Mouse (Mus musculus): ENCODE data around the gene Pheta1. TPM values are rescaled to one million over a fixed set of nuclear protein-coding genes. Genes with fewer than 3 reads are reported as not detected.
A peak's percentile ranks its signal among the peaks of the same experiment; 100 is the strongest.

Pheta1 gene
- polyA plus RNA-seq, 1 experiment = 6.7 TPM

- peaks cover 2% of the 10 kb centered on the region for H3K4me1 ChIP-seq (ENCODE audit: control insufficient read depth, insufficient read depth, low read length)
- H3K4me3 ChIP-seq (replicated peaks; ENCODE audit: control insufficient read depth, low read depth, low read length) = no peak overlapping the region
- TF ChIP-seq POLR2A (IDR thresholded peaks at IDR 0.05; ENCODE audit: borderline replicate concordance, control insufficient read depth, low read depth, low read length) (no peak), CTCF (IDR thresholded peaks at IDR 0.05; ENCODE audit: control insufficient read depth, insufficient read depth, low read length) (peak; percentile 63)
- WGBS = 67% methylated on average over 3 of the region's 3 CpGs
- H3K27ac ChIP-seq (ENCODE audit: control insufficient read depth, insufficient read depth, low read depth, low read length, poor library complexity) = no peak overlapping the region
Observed at GRCm38 (mm10) chr5:121815067-121815466, 33.7 kb upstream of the Pheta1 start.

GRCm38 (mm10) chr5:121815867-121816380 is 32.9 kb upstream of the Pheta1 start:
- H3K4me3 ChIP-seq (replicated peaks; ENCODE audit: control insufficient read depth, low read depth, low read length) = no peak overlapping the region
- no peak overlapping the region for H3K27ac ChIP-seq (ENCODE audit: control insufficient read depth, insufficient read depth, low read depth, low read length, poor library complexity)
- 85% methylated on average over 8 of the region's 8 CpGs for WGBS
- TF ChIP-seq POLR2A (IDR thresholded peaks at IDR 0.05; ENCODE audit: borderline replicate concordance, control insufficient read depth, low read depth, low read length) (no peak), CTCF (IDR thresholded peaks at IDR 0.05; ENCODE audit: control insufficient read depth, insufficient read depth, low read length) (no peak)
- peaks cover 4% of the 10 kb centered on the region for H3K4me1 ChIP-seq (ENCODE audit: control insufficient read depth, insufficient read depth, low read length)

- WGBS = 92% methylated on average over 2 of the region's 2 CpGs
- TF ChIP-seq POLR2A (IDR thresholded peaks at IDR 0.05; ENCODE audit: borderline replicate concordance, control insufficient read depth, low read depth, low read length) = no peak
- TF ChIP-seq CTCF (IDR thresholded peaks at IDR 0.05; ENCODE audit: control insufficient read depth, insufficient read depth, low read length) = no peak
- Histone ChIP-seq H3K4me3 (replicated peaks; ENCODE audit: control insufficient read depth, low read depth, low read length) (no peak overlapping the region), H3K4me1 (ENCODE audit: control insufficient read depth, insufficient read depth, low read length) (peaks cover 2% of the 10 kb centered on the region; the same call in 1 of the 2 replicates), H3K27ac (ENCODE audit: control insufficient read depth, insufficient read depth, low read depth, low read length, poor library complexity) (no peak overlapping the region)
Observed at GRCm38 (mm10) chr5:121816611-121817010, 32.2 kb upstream of the Pheta1 start.

GRCm38 (mm10) chr5:121817551-121817950 is 31.2 kb upstream of the Pheta1 start:
- Histone ChIP-seq H3K4me3 (replicated peaks; ENCODE audit: control insufficient read depth, low read depth, low read length) (no peak overlapping the region), H3K4me1 (ENCODE audit: control insufficient read depth, insufficient read depth, low read length) (peaks cover 2% of the 10 kb centered on the region; the same call in 1 of the 2 replicates), H3K27ac (ENCODE audit: control insufficient read depth, insufficient read depth, low read depth, low read length, poor library complexity) (no peak overlapping the region)
- 89% methylated on average over 9 of the region's 9 CpGs for WGBS
- TF ChIP-seq CTCF (IDR thresholded peaks at IDR 0.05; ENCODE audit: control insufficient read depth, insufficient read depth, low read length) (no peak), POLR2A (IDR thresholded peaks at IDR 0.05; ENCODE audit: borderline replicate concordance, control insufficient read depth, low read depth, low read length) (no peak)

GRCm38 (mm10) chr5:121818401-121818800 is 30.4 kb upstream of the Pheta1 start:
- 92% methylated on average over 7 of the region's 7 CpGs for WGBS

GRCm38 (mm10) chr5:121818862-121819261 is 29.9 kb upstream of the Pheta1 start:
- Histone ChIP-seq H3K27ac (ENCODE audit: control insufficient read depth, insufficient read depth, low read depth, low read length, poor library complexity) (no peak overlapping the region), H3K4me1 (ENCODE audit: control insufficient read depth, insufficient read depth, low read length) (peaks cover 3% of the 10 kb centered on the region; the same call in 1 of the 2 replicates), H3K4me3 (replicated peaks; ENCODE audit: control insufficient read depth, low read depth, low read length) (no peak overlapping the region)
- TF ChIP-seq CTCF (IDR thresholded peaks at IDR 0.05; ENCODE audit: control insufficient read depth, insufficient read depth, low read length) = no peak
- 94% methylated on average over 4 of the region's 4 CpGs for WGBS

More at GRCm38 (mm10) chr5:121818401-121818800, 30.4 kb upstream of the Pheta1 start:
- Histone ChIP-seq H3K4me1 (ENCODE audit: control insufficient read depth, insufficient read depth, low read length) (peaks cover 2% of the 10 kb centered on the region; the same call in 1 of the 2 replicates), H3K4me3 (replicated peaks; ENCODE audit: control insufficient read depth, low read depth, low read length) (no peak overlapping the region), H3K27ac (ENCODE audit: control insufficient read depth, insufficient read depth, low read depth, low read length, poor library complexity) (no peak overlapping the region)
- TF ChIP-seq POLR2A (IDR thresholded peaks at IDR 0.05; ENCODE audit: borderline replicate concordance, control insufficient read depth, low read depth, low read length) = no peak; the same call in 1 of the 2 replicates
- no peak for TF ChIP-seq CTCF (IDR thresholded peaks at IDR 0.05; ENCODE audit: control insufficient read depth, insufficient read depth, low read length)

GRCm38 (mm10) chr5:121819559-121819958 is 29.2 kb upstream of the Pheta1 start:
- TF ChIP-seq CTCF (IDR thresholded peaks at IDR 0.05; ENCODE audit: control insufficient read depth, insufficient read depth, low read length) = no peak
- TF ChIP-seq POLR2A (IDR thresholded peaks at IDR 0.05; ENCODE audit: borderline replicate concordance, control insufficient read depth, low read depth, low read length) = no peak
- H3K4me1 ChIP-seq (ENCODE audit: control insufficient read depth, insufficient read depth, low read length) = peaks cover 3% of the 10 kb centered on the region; the same call in 1 of the 2 replicates
- H3K4me3 ChIP-seq (replicated peaks; ENCODE audit: control insufficient read depth, low read depth, low read length) = no peak overlapping the region
- 9% methylated on average over 5 of the region's 5 CpGs for WGBS
- H3K27ac ChIP-seq (ENCODE audit: control insufficient read depth, insufficient read depth, low read depth, low read length, poor library complexity) = no peak overlapping the region

- 33% methylated on average over 2 of the region's 2 CpGs for WGBS
- H3K27ac ChIP-seq (ENCODE audit: control insufficient read depth, insufficient read depth, low read depth, low read length, poor library complexity) = no peak overlapping the region
- peaks cover 3% of the 10 kb centered on the region; the same call in 1 of the 2 replicates for H3K4me1 ChIP-seq (ENCODE audit: control insufficient read depth, insufficient read depth, low read length)
- H3K4me3 ChIP-seq (replicated peaks; ENCODE audit: control insufficient read depth, low read depth, low read length) = no peak overlapping the region
- no peak for TF ChIP-seq POLR2A (IDR thresholded peaks at IDR 0.05; ENCODE audit: borderline replicate concordance, control insufficient read depth, low read depth, low read length)
- no peak for TF ChIP-seq CTCF (IDR thresholded peaks at IDR 0.05; ENCODE audit: control insufficient read depth, insufficient read depth, low read length)
Observed at GRCm38 (mm10) chr5:121820161-121820560, 28.6 kb upstream of the Pheta1 start.

- H3K4me1 ChIP-seq (ENCODE audit: control insufficient read depth, insufficient read depth, low read length) = peaks cover 3% of the 10 kb centered on the region; the same call in 1 of the 2 replicates
- WGBS = 55% methylated on average over 3 of the region's 3 CpGs
- TF ChIP-seq POLR2A (IDR thresholded peaks at IDR 0.05; ENCODE audit: borderline replicate concordance, control insufficient read depth, low read depth, low read length) (no peak), CTCF (IDR thresholded peaks at IDR 0.05; ENCODE audit: control insufficient read depth, insufficient read depth, low read length) (no peak)
- no peak overlapping the region for H3K27ac ChIP-seq (ENCODE audit: control insufficient read depth, insufficient read depth, low read depth, low read length, poor library complexity)
- no peak overlapping the region for H3K4me3 ChIP-seq (replicated peaks; ENCODE audit: control insufficient read depth, low read depth, low read length)
Observed at GRCm38 (mm10) chr5:121820657-121821056, 28.1 kb upstream of the Pheta1 start.

Data from bone marrow, adult 2 months (tissue).